Mouse (Mus musculus) kidney, adult 2 months (tissue): ENCODE data around the gene Fam163b.

ENCODE experiments used
- CTCF ChIP-seq: fragments of 200-500 bp; conservative IDR thresholded peaks from 2 replicates; pipeline ENCODE4 v1.5.1; 2011; ENCODE audit warnings: low read depth, mild to moderate bottlenecking, control low read depth, low read length, moderate library complexity, mixed read lengths; ENCODE audit not compliant: insufficient read depth, insufficient read length
- POLR2A ChIP-seq: fragments of 200-500 bp; IDR thresholded peaks from one replicate; pipeline ENCODE4 v1.6.1; 2011; ENCODE audit warnings: low read depth, low read length, control low read depth

- TF ChIP-seq POLR2A (no peak), CTCF (no peak)
These were observed 57.3 kb downstream of the Fam163b start for GRCm38 (mm10) chr2:27084963-27085362.
